Mouse (Mus musculus) myocyte (in vitro differentiated cells): Measurements from ENCODE around the gene Wscd1.

Source experiments
- MAX ChIP-seq: IDR thresholded peaks from one replicate; pipeline ENCODE4 v1.6.1; 2011; ENCODE audit warnings: low read depth, mild to moderate bottlenecking, control low read depth
- POLR2A ChIP-seq: IDR thresholded peaks from one replicate; pipeline ENCODE4 v1.6.1; 2011; ENCODE audit warnings: low read depth, mild to moderate bottlenecking, control low read depth, moderate library complexity; ENCODE audit not compliant: insufficient read length
- REST ChIP-seq: IDR thresholded peaks from one replicate; pipeline ENCODE4 v1.6.1; 2011; ENCODE audit warnings: mild to moderate bottlenecking, control low read depth, moderate library complexity; ENCODE audit not compliant: insufficient read depth, insufficient read length
- USF1 ChIP-seq: IDR thresholded peaks from one replicate; pipeline ENCODE4 v1.6.1; 2011; ENCODE audit warnings: low read depth, mild to moderate bottlenecking, control low read depth, moderate library complexity

GRCm38 (mm10) chr11:71772802-71773201, 23.1 kb downstream of the Wscd1 start:
- TF ChIP-seq POLR2A, result no peak
- TF ChIP-seq USF1, result no peak
- TF ChIP-seq REST, result no peak
- no peak for TF ChIP-seq MAX
